Mouse (Mus musculus) retina, postnatal 7 days (tissue): ENCODE measurements around the gene Fam227b.

Experiments used
- DNase-seq: peaks from one replicate; pipeline ENCODE4 v3.0.0-alpha.2; 2012; ENCODE audit warnings: low read depth, low spot score

Gene Fam227b

GRCm38 (mm10) chr2:126061037-126061773, 90.6 kb downstream of the Fam227b start:
- DNase-seq = no peak

- no peak for DNase-seq
Measured at GRCm38 (mm10) chr2:126060595-126060994, 91.2 kb downstream of the Fam227b start.

- DNase-seq = no peak
Measured at GRCm38 (mm10) chr2:126053657-126054056, 98.1 kb downstream of the Fam227b start.

- no peak for DNase-seq
Measured at GRCm38 (mm10) chr2:126052749-126053557, 98.9 kb downstream of the Fam227b start.

GRCm38 (mm10) chr2:126045621-126046020, 106.2 kb downstream of the Fam227b start:
- DNase-seq = no peak

- DNase-seq = no peak
Measured at GRCm38 (mm10) chr2:126042674-126043073, 109.1 kb downstream of the Fam227b start.

- no peak for DNase-seq
Measured at GRCm38 (mm10) chr2:126041237-126041636, 110.6 kb downstream of the Fam227b start.

GRCm38 (mm10) chr2:126040651-126041050, 111.2 kb downstream of the Fam227b start:
- DNase-seq = no peak

- no peak for DNase-seq
Measured at GRCm38 (mm10) chr2:126039414-126039891, 112.4 kb downstream of the Fam227b start.

GRCm38 (mm10) chr2:126038221-126039000, 113.4 kb downstream of the Fam227b start:
- DNase-seq = no peak

- DNase-seq = no peak
Measured at GRCm38 (mm10) chr2:126036121-126036520, 115.7 kb downstream of the Fam227b start.

- no peak for DNase-seq
Measured at GRCm38 (mm10) chr2:126035013-126035770, 116.6 kb downstream of the Fam227b start.

- no peak for DNase-seq
Measured at GRCm38 (mm10) chr2:126034379-126035005, 117.3 kb downstream of the Fam227b start, which contains the start of gene Fgf7. TSS of gene Fgf7 (plus strand) at chr2:126034658.

- no peak for DNase-seq
Measured at GRCm38 (mm10) chr2:126033114-126033972, 118.5 kb downstream of the Fam227b start.

GRCm38 (mm10) chr2:126031186-126031900, 120.5 kb downstream of the Fam227b start:
- no peak for DNase-seq

- no peak for DNase-seq
Measured at GRCm38 (mm10) chr2:126015763-126016473, 135.9 kb downstream of the Fam227b start.

- DNase-seq = no peak
Measured at GRCm38 (mm10) chr2:126014989-126015710, 136.7 kb downstream of the Fam227b start.

- no peak for DNase-seq
Measured at GRCm38 (mm10) chr2:126006742-126007141, 145.1 kb downstream of the Fam227b start.
